Mouse (Mus musculus) embryonic facial prominence, embryonic 11.5 days (tissue): Measurements from ENCODE around the gene Casr. TPM values are rescaled to one million over a fixed set of nuclear protein-coding genes. Genes with fewer than 3 reads are reported as not detected.

Experiments used
- ATAC-seq: fragments of 200-750 bp; cut with Nextera tagmentation; replicated peaks from 2 replicates; pipeline ENCODE4 v1.8.0; 2017; ENCODE audit warnings: low read depth; ENCODE audit not compliant: insufficient number of reproducible peaks, low FRiP score, low TSS enrichment
- DNase-seq: peaks from one replicate; pipeline ENCODE4 v3.0.0-alpha.2; 2015; ENCODE audit warnings: low spot score
- H3K27ac ChIP-seq: fragments of 300-500 bp; sonication (generic); replicated peaks from 2 replicates; pipeline ENCODE4 v1.5.1; 2014; ENCODE audit warnings: mild to moderate bottlenecking, low read depth, low read length, control low read depth
- H3K27me3 ChIP-seq: fragments of 300-500 bp; sonication (generic); 2 replicates; pipeline ENCODE4 v1.6.1; 2014; ENCODE audit warnings: mild to moderate bottlenecking, low read length, moderate library complexity, mixed read lengths; ENCODE audit not compliant: control insufficient read depth, insufficient read depth
- H3K36me3 ChIP-seq: fragments of 300-500 bp; sonication (generic); replicated peaks from 2 replicates; pipeline ENCODE4 v1.6.1; 2014; ENCODE audit warnings: low read depth, mild to moderate bottlenecking, low read length, moderate library complexity, mixed read lengths; ENCODE audit not compliant: control insufficient read depth, insufficient read depth
- H3K4me1 ChIP-seq: fragments of 300-500 bp; sonication (generic); 2 replicates; pipeline ENCODE4 v1.6.1; 2014; ENCODE audit warnings: low read length, mixed read lengths; ENCODE audit not compliant: control insufficient read depth, insufficient read depth
- H3K4me2 ChIP-seq: fragments of 300-500 bp; sonication (generic); 2 replicates; pipeline ENCODE4 v1.6.1; 2014; ENCODE audit warnings: low read depth, mild to moderate bottlenecking, control low read depth, low read length, moderate library complexity
- H3K4me3 ChIP-seq: fragments of 300-500 bp; sonication (generic); 2 replicates; pipeline ENCODE4 v1.5.1; 2014; ENCODE audit warnings: low read depth, low read length, control low read depth
- H3K9ac ChIP-seq: fragments of 300-500 bp; sonication (generic); replicated peaks from 2 replicates; pipeline ENCODE4 v1.6.1; 2014; ENCODE audit warnings: mild to moderate bottlenecking, control low read depth, low read length
- H3K9me3 ChIP-seq: fragments of 300-500 bp; sonication (generic); replicated peaks from 2 replicates; pipeline ENCODE4 v1.6.1; 2016; ENCODE audit warnings: mild to moderate bottlenecking, low read length, inconsistent platforms, mixed read lengths; ENCODE audit not compliant: control insufficient read depth
- WGBS: fragments of 180-500 bp; shearing (Covaris S2); extraction: QIAGEN DNeasy Blood & Tissue Kit; methylation state at CpG from one replicate; pipeline ENCODE4 v1.1.7; 2014; 5-methylcytosine and 5-hydroxymethylcytosine counted together
- polyA plus RNA-seq: library from polyadenylated mRNA; unstranded; fragments of >200 nt; fragmentation: Nextera tagmentation; extraction: Ambion mirVana; gene quantifications from 2 replicates; pipeline ENCODE4 v1.2.1, GENCODE M21; 2014

Casr gene
- polyA plus RNA-seq, 1 experiment from 2014 or later: 0.39 TPM

GRCm38 (mm10) chr16:36531630-36532029 lies 30.3 kb downstream of the Casr start:
- Histone ChIP-seq H3K4me1 (no peaks in the 10 kb centered on the region), H3K9me3 (no peaks in the 10 kb centered on the region), H3K36me3 (no peaks in the 10 kb centered on the region), H3K27me3 (no peaks in the 10 kb centered on the region), H3K4me3 (no peak overlapping the region), H3K9ac (no peak overlapping the region), H3K4me2 (no peak overlapping the region), H3K27ac (no peak overlapping the region)
- no peak for ATAC-seq
- DNase-seq: no peak
- WGBS: 73% methylated on average over 5 of the region's 5 CpGs

GRCm38 (mm10) chr16:36530566-36531552 lies 31.1 kb downstream of the Casr start:
- Histone ChIP-seq H3K27me3 (no peaks in the 10 kb centered on the region), H3K4me3 (no peak overlapping the region), H3K9me3 (no peaks in the 10 kb centered on the region), H3K36me3 (no peaks in the 10 kb centered on the region), H3K27ac (no peak overlapping the region), H3K4me2 (no peak overlapping the region), H3K4me1 (no peaks in the 10 kb centered on the region), H3K9ac (no peak overlapping the region)
- 69% methylated on average over 15 of the region's 15 CpGs for WGBS
- DNase-seq (no peak), ATAC-seq (no peak)

GRCm38 (mm10) chr16:36528822-36529221 lies 33.1 kb downstream of the Casr start:
- 85% methylated on average over 3 of the region's 3 CpGs for WGBS
- Histone ChIP-seq H3K4me1 (no peaks in the 10 kb centered on the region), H3K36me3 (no peaks in the 10 kb centered on the region), H3K27ac (no peak overlapping the region), H3K4me3 (no peak overlapping the region), H3K27me3 (no peaks in the 10 kb centered on the region), H3K4me2 (no peak overlapping the region), H3K9ac (no peak overlapping the region), H3K9me3 (no peaks in the 10 kb centered on the region)
- DNase-seq (no peak), ATAC-seq (no peak)

- no peak overlapping the region for H3K9ac ChIP-seq
- no peaks in the 10 kb centered on the region for H3K27me3 ChIP-seq
- H3K9me3 ChIP-seq: no peaks in the 10 kb centered on the region
- H3K36me3 ChIP-seq: no peaks in the 10 kb centered on the region
- no peaks in the 10 kb centered on the region for H3K4me1 ChIP-seq
- WGBS: 65% methylated on average over 6 of the region's 6 CpGs
- DNase-seq: no peak
- ATAC-seq: no peak
- H3K4me3 ChIP-seq: no peak overlapping the region
- no peak overlapping the region for H3K27ac ChIP-seq
- no peak overlapping the region for H3K4me2 ChIP-seq
Measured at GRCm38 (mm10) chr16:36526596-36527282, 35.2 kb downstream of the Casr start.

GRCm38 (mm10) chr16:36523095-36523494 lies 38.8 kb downstream of the Casr start:
- WGBS: 60% methylated on average over 5 of the region's 5 CpGs
- no peak for DNase-seq

DNA sequence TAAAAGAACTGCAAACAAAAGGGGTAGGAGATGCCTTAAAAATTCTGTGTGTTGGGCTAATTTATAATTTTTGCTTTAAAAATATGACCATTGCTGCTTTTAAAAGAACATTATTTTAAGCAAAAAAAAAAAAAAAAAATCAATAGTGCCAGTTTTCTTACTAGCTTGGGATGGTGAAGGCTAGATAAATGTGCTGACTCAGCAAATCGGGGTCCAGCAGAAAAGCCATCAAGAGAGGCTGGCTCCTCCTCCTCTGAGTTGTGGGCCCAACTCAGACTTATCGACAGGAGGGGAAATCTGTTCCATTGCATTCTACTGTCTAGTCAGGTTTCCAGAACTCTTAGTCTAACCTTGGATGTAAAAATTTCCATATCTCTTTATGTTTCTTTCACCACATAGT lies 45.6 kb downstream of the Casr start:
- no peak for ATAC-seq
- whole genome bisulfite sequencing: 77% methylated on average over 2 of the region's 2 CpGs

More at GRCm38 (mm10) chr16:36523095-36523494, 38.8 kb downstream of the Casr start:
- Histone ChIP-seq H3K4me1 (no peaks in the 10 kb centered on the region), H3K27ac (no peak overlapping the region), H3K9me3 (no peaks in the 10 kb centered on the region), H3K4me2 (no peak overlapping the region), H3K36me3 (no peaks in the 10 kb centered on the region), H3K9ac (no peak overlapping the region), H3K27me3 (no peaks in the 10 kb centered on the region), H3K4me3 (no peak overlapping the region)
- ATAC-seq: no peak

GRCm38 (mm10) chr16:36507300-36507699 lies 54.6 kb downstream of the Casr start:
- ATAC-seq (no peak), DNase-seq (no peak)
- H3K4me1 ChIP-seq: no peaks in the 10 kb centered on the region
- 89% methylated on average over 5 of the region's 5 CpGs for WGBS
- no peaks in the 10 kb centered on the region for H3K36me3 ChIP-seq
- H3K4me3 ChIP-seq: no peak overlapping the region
- no peak overlapping the region for H3K9ac ChIP-seq
- no peak overlapping the region for H3K27ac ChIP-seq
- H3K4me2 ChIP-seq: no peak overlapping the region
- H3K27me3 ChIP-seq: no peaks in the 10 kb centered on the region
- no peaks in the 10 kb centered on the region for H3K9me3 ChIP-seq

More for the DNA sequence above, 45.6 kb downstream of the Casr start:
- H3K9ac ChIP-seq: no peak overlapping the region
- no peak for DNase-seq
- no peak overlapping the region for H3K4me2 ChIP-seq
- H3K36me3 ChIP-seq: no peaks in the 10 kb centered on the region
- H3K27ac ChIP-seq: no peak overlapping the region
- H3K9me3 ChIP-seq: no peaks in the 10 kb centered on the region
- no peak overlapping the region for H3K4me3 ChIP-seq
- no peaks in the 10 kb centered on the region for H3K27me3 ChIP-seq
- no peaks in the 10 kb centered on the region for H3K4me1 ChIP-seq

- H3K27ac ChIP-seq: no peak overlapping the region
- DNase-seq: no peak
- H3K4me2 ChIP-seq: no peak overlapping the region
- no peaks in the 10 kb centered on the region for H3K36me3 ChIP-seq
- no peak overlapping the region for H3K9ac ChIP-seq
- H3K9me3 ChIP-seq: no peaks in the 10 kb centered on the region
- H3K27me3 ChIP-seq: no peaks in the 10 kb centered on the region
- no peaks in the 10 kb centered on the region for H3K4me1 ChIP-seq
- no peak for ATAC-seq
- no peak overlapping the region for H3K4me3 ChIP-seq
Measured at GRCm38 (mm10) chr16:36506827-36507226, 55.1 kb downstream of the Casr start.
